Mouse (Mus musculus) lung, embryonic 15.5 days (tissue): ENCODE measurements around the gene Hnrnpa2b1. TPM values are rescaled to one million over a fixed set of nuclear protein-coding genes. Genes with fewer than 3 reads are reported as not detected.
A peak's percentile ranks its signal among the peaks of the same experiment; 100 is the strongest.
"Not testable (repeated sequence)": the region's sequence is repeated elsewhere in the genome, so short reads cannot be mapped to it uniquely, and the experiment has no call there.

Source experiments
- ATAC-seq: fragments of 200-750 bp; cut with Nextera tagmentation; 2 replicates; pipeline ENCODE4 v1.8.0; 2017; ENCODE audit warnings: moderate number of reproducible peaks, borderline replicate concordance; ENCODE audit not compliant: low FRiP score, low TSS enrichment; ENCODE audit errors: extremely low read depth
- H3K27ac ChIP-seq: fragments of 300-500 bp; sonication (generic); 2 replicates; pipeline ENCODE4 v1.5.1; 2015; ENCODE audit warnings: moderate library complexity, mild to moderate bottlenecking, inconsistent platforms
- H3K27me3 ChIP-seq: fragments of 300-500 bp; sonication (generic); 2 replicates; pipeline ENCODE4 v1.6.1; 2015; ENCODE audit warnings: inconsistent platforms
- H3K36me3 ChIP-seq: fragments of 300-500 bp; sonication (generic); 2 replicates; pipeline ENCODE4 v1.6.1; 2015; ENCODE audit warnings: inconsistent platforms
- H3K4me1 ChIP-seq: fragments of 300-500 bp; sonication (generic); 2 replicates; pipeline ENCODE4 v1.6.1; 2015; ENCODE audit warnings: inconsistent platforms
- H3K4me2 ChIP-seq: fragments of 300-500 bp; sonication (generic); 2 replicates; pipeline ENCODE4 v1.6.1; 2015; ENCODE audit warnings: inconsistent platforms, mild to moderate bottlenecking, moderate library complexity
- H3K4me3 ChIP-seq: fragments of 300-500 bp; sonication (generic); 2 replicates; pipeline ENCODE4 v1.5.1; 2015; ENCODE audit warnings: mild to moderate bottlenecking, inconsistent platforms
- H3K9ac ChIP-seq: fragments of 300-500 bp; sonication (generic); 2 replicates; pipeline ENCODE4 v1.6.1; 2015; ENCODE audit warnings: inconsistent platforms
- H3K9me3 ChIP-seq: fragments of 300-500 bp; sonication (generic); 2 replicates; pipeline ENCODE4 v1.6.1; 2016; ENCODE audit warnings: inconsistent platforms
- WGBS: fragments of 180-500 bp; shearing (Covaris S2); methylation state at CpG from one replicate; pipeline ENCODE4 v1.1.7; 2015; 5-methylcytosine and 5-hydroxymethylcytosine counted together
- polyA plus RNA-seq: library from polyadenylated mRNA; unstranded; fragments of >200 nt; fragmentation: Nextera tagmentation; extraction: Ambion mirVana; gene quantifications from 2 replicates; pipeline ENCODE4 v1.2.1, GENCODE M21; 2015

Gene Hnrnpa2b1
- polyA plus RNA-seq, 1 experiment from 2014 or later, result 2,008 TPM

DNA sequence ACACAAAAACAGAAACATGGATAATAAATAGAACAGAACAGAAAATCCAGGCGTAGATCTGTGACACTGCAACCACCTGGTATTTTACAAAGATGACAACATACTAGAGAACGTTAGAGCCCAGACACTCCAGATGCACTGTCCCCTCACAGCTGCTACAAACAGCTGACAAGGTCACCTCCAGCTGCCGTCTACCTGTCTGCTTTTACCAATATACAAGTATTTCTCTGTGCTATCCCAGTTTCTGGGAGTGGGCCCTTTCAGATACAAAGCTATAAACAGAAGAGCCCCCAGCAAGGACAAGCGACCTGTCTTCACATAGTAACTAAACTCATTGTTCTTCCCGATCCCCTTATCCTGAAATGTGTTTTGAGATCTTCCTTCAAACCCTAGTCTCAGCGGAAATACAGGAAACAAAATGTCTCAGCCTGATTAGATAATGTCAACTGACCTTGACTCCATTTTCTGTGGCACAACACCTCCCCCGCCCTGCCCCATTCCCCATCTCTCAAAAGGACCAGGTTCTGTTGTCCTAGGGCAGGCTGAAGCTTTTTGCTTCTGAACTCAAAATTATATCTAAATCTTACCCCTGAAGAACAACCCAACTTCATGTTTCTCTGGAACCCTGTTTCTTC, 16.5 kb upstream of the Hnrnpa2b1 start:
- H3K36me3 ChIP-seq, result peaks cover 20% of the 10 kb centered on the region
- H3K27me3 ChIP-seq, result no peaks in the 10 kb centered on the region
- ATAC-seq, result no peak
- H3K4me2 ChIP-seq, result no peak overlapping the region
- WGBS, result 38% methylated on average over 7 of the region's 7 CpGs
- H3K9ac ChIP-seq, result no peak overlapping the region
- H3K9me3 ChIP-seq, result no peaks in the 10 kb centered on the region; the same call in 1 of the 2 replicates
- H3K27ac ChIP-seq, result no peak overlapping the region
- H3K4me1 ChIP-seq, result no peaks in the 10 kb centered on the region
- H3K4me3 ChIP-seq, result no peak overlapping the region

DNA sequence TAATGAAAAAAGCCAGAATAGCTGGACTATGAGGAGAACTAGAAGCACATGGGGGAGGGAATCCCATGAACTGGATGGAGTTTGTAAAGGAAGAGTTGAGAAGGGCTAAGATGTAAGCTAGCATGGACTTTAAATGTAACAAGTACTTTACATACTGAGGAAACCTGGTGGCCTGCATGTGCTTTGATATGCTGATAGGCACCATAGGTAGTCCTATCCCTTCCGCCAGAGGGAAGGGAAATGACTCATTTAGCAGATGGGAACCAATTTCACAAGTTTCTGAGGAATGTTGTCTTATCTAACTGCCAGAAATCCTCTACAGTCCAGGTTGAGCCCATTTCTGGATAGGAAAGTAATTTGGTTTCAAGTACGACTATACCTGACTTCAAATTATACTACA, 16.0 kb upstream of the Hnrnpa2b1 start:
- Histone ChIP-seq H3K27ac (no peak overlapping the region), H3K27me3 (no peaks in the 10 kb centered on the region), H3K4me1 (no peaks in the 10 kb centered on the region), H3K4me2 (no peak overlapping the region), H3K36me3 (peaks cover 25% of the 10 kb centered on the region), H3K9me3 (no peaks in the 10 kb centered on the region; the same call in 1 of the 2 replicates), H3K4me3 (no peak overlapping the region), H3K9ac (no peak overlapping the region)
- ATAC-seq, result no peak
- 47% methylated on average over 2 of the region's 2 CpGs for WGBS

DNA sequence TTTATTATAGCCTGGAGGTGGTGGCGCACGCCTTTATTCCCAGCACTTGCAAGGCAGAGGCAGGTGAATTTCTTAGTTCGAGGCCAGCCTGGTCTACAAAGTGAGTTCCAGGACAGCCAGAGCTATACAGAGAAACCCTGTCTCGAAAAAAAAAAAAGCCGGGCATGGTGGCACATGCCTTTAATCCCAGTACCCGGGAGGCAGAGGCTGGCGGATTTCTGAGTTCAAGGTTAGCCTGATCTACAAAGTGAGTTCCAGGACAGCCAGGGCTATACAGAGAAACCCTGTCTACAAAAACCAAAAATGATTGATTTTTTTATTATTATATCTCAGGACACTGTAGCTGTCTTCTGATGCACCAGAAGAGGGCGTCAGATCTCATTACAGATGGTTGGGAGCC, 14.9 kb upstream of the Hnrnpa2b1 start:
- not testable (repeated sequence) for H3K4me3 ChIP-seq, ATAC-seq, H3K27me3 ChIP-seq, H3K9me3 ChIP-seq, H3K4me1 ChIP-seq, H3K27ac ChIP-seq, H3K9ac ChIP-seq, H3K4me2 ChIP-seq
- peaks cover 35% of the 10 kb centered on the region for H3K36me3 ChIP-seq
- WGBS, result 89% methylated on average over 8 of the region's 8 CpGs

DNA sequence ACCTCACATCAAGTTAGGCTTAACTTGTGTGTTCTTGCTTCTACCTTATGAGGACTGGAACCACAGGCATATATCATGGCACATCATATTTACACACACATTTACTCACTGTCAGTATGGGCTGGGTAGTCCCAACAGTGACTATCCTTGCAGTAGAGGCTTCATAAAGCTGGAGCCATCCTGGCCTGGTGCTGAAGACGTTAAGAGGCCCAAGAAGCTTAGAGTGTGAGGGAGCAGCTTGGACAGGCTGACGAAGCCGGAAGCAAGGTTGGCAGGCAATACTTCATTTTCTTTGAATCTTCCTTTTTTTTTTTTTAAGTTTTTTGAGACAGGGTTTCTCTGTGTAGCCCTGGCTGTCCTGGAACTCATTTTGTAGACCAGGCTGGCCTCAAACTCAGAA, 14.2 kb upstream of the Hnrnpa2b1 start:
- WGBS, result 92% methylated on average over 3 of the region's 3 CpGs

DNA sequence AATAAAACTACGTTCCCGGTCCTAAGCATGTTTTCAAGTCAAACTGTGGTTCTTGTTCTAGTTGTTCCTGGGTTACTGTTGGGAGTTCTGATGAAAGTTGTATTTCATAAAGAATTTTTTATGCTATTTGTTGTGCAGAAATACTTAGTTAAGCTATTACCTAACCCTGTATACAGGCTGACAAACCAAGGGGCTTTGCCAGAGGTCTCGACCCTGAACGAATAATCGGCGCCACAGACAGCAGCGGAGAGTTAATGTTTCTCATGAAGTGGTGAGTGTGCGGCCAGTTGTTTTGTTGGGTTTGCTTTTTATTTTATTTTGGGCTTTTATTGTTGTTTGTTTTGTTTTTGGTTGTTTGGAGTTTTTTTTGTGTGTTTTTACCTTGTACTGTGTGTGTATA, 11.9 kb upstream of the Hnrnpa2b1 start:
- no peak for ATAC-seq
- H3K27me3 ChIP-seq, result no peaks in the 10 kb centered on the region
- no peak overlapping the region for H3K4me3 ChIP-seq
- H3K9me3 ChIP-seq, result no peaks in the 10 kb centered on the region
- no peak overlapping the region for H3K4me2 ChIP-seq
- no peak overlapping the region for H3K27ac ChIP-seq
- 89% methylated on average over 8 of the region's 8 CpGs for WGBS
- peaks cover 56% of the 10 kb centered on the region for H3K36me3 ChIP-seq
- no peak overlapping the region for H3K9ac ChIP-seq
- no peaks in the 10 kb centered on the region for H3K4me1 ChIP-seq

More for the DNA sequence above, 14.2 kb upstream of the Hnrnpa2b1 start:
- H3K9me3 ChIP-seq, result no peaks in the 10 kb centered on the region; the same call in 1 of the 2 replicates
- H3K27ac ChIP-seq, result no peak overlapping the region
- no peak overlapping the region for H3K4me2 ChIP-seq
- no peaks in the 10 kb centered on the region for H3K4me1 ChIP-seq
- no peaks in the 10 kb centered on the region for H3K27me3 ChIP-seq
- H3K9ac ChIP-seq, result no peak overlapping the region
- no peak overlapping the region for H3K4me3 ChIP-seq
- H3K36me3 ChIP-seq, result peaks cover 42% of the 10 kb centered on the region
- ATAC-seq, result no peak

DNA sequence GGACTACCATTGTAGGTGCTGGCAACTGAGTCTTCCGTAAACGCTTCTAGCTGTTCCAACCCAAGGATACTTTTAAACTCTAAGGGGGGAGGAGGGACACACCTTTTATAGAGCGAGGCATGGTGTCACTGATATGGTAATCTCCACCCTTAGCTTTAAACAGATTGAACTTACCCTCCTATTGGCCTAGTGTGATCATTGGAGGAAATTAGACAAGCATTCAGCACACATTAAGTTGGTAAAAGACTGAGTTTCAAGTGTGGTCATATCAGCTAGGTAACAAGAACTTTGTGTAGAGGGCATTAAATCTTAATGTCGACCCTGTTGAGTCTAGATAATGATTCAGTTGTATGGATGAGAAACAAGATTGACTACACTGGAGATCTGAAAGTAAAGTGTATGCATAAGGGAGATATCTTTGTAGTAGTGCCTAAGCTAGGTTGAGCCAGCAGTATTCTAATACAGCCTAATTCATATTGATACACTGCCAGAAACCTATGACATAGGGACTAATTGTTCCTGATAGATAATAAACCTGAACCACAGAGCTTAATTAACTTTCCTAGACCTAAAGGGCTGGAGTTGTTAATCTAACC, 9.5 kb upstream of the Hnrnpa2b1 start:
- Histone ChIP-seq H3K27me3 (no peaks in the 10 kb centered on the region), H3K4me1 (no peaks in the 10 kb centered on the region), H3K4me2 (no peak overlapping the region), H3K9me3 (no peaks in the 10 kb centered on the region), H3K36me3 (peaks cover 72% of the 10 kb centered on the region), H3K4me3 (no peak overlapping the region), H3K9ac (no peak overlapping the region), H3K27ac (no peak overlapping the region)
- ATAC-seq, result no peak
- 90% methylated on average over 4 of the region's 4 CpGs for WGBS

DNA sequence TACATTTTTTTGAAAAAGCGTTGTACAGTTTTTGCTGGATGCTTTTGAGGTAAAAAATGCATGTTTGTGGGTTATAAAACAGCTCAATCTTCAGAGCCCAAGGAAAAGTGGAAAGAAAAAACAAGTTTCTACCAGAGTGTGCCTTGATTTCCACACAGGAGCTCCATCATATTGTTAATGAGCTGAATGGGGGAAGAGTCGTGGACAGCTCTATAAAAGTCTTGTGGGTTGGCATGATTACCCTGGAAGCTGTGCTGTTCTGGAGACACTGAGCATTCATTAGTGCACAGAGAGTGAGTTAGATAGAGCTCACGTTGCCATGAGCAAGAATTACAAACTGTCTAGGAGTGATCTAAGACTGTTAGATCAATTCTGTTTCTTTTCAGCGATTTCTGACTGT, 2.5 kb upstream of the Hnrnpa2b1 start:
- Histone ChIP-seq H3K27ac (no peak overlapping the region), H3K4me2 (peak overlapping the region; percentile 65), H3K9me3 (no peaks in the 10 kb centered on the region), H3K27me3 (no peaks in the 10 kb centered on the region), H3K4me3 (peak overlapping the region; percentile 76), H3K9ac (peak overlapping the region; percentile 43), H3K4me1 (peaks cover 17% of the 10 kb centered on the region), H3K36me3 (peaks cover 40% of the 10 kb centered on the region)
- 30% methylated on average over 4 of the region's 4 CpGs for WGBS
- no peak for ATAC-seq

DNA sequence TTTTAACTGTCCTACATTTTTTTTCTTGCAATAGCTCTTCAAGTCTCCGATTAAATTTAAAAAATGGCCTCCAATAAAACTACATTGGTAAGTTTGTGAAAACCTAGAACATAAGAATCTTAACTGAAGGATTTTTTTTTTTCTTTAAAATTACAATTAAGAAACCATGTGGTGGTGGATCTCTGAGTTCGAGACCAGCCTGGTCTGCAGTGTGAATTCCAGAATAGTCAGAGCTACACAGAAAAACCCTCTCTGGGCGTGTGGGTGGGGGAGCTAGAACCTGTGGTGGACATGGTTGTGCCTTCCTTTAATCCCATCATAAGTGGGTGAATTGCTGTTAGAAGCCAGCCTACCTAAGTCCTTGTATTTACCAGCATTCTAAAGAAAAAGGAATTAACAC, 2.1 kb upstream of the Hnrnpa2b1 start:
- Histone ChIP-seq H3K9me3 (no peaks in the 10 kb centered on the region), H3K4me3 (peak overlapping the region; percentile 76), H3K9ac (peak overlapping the region; percentile 43), H3K27ac (no peak overlapping the region), H3K36me3 (peaks cover 39% of the 10 kb centered on the region), H3K4me1 (peaks cover 20% of the 10 kb centered on the region), H3K4me2 (peak overlapping the region; percentile 65), H3K27me3 (no peaks in the 10 kb centered on the region)
- no peak for ATAC-seq
- 4% methylated on average over 3 of the region's 3 CpGs for WGBS

DNA sequence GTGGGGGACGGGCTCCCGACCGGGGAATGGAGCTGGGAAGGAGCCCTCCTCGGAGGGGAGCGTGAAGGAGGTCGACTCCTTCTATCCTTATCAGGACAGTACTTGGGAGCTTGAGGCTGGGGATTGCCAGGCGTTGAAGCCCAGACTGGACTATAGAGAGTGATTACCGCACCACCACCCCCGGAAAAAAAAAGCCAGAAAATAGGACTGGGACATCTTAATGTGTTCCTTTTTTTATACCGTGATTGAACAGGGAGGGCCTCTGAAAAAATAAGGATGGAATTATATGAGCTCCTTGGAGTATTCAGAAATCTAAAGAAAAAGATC, 1.4 kb upstream of the Hnrnpa2b1 start:
- Histone ChIP-seq H3K9me3 (no peaks in the 10 kb centered on the region), H3K4me1 (peaks cover 26% of the 10 kb centered on the region), H3K4me3 (peak overlapping the region; percentile 76), H3K9ac (peak overlapping the region; percentile 100), H3K36me3 (peaks cover 39% of the 10 kb centered on the region), H3K4me2 (peak overlapping the region; percentile 65), H3K27ac (peak overlapping the region; percentile 99), H3K27me3 (no peaks in the 10 kb centered on the region)
- ATAC-seq, result no peak
- under 1% methylated on average over 10 of the region's 10 CpGs for WGBS

DNA sequence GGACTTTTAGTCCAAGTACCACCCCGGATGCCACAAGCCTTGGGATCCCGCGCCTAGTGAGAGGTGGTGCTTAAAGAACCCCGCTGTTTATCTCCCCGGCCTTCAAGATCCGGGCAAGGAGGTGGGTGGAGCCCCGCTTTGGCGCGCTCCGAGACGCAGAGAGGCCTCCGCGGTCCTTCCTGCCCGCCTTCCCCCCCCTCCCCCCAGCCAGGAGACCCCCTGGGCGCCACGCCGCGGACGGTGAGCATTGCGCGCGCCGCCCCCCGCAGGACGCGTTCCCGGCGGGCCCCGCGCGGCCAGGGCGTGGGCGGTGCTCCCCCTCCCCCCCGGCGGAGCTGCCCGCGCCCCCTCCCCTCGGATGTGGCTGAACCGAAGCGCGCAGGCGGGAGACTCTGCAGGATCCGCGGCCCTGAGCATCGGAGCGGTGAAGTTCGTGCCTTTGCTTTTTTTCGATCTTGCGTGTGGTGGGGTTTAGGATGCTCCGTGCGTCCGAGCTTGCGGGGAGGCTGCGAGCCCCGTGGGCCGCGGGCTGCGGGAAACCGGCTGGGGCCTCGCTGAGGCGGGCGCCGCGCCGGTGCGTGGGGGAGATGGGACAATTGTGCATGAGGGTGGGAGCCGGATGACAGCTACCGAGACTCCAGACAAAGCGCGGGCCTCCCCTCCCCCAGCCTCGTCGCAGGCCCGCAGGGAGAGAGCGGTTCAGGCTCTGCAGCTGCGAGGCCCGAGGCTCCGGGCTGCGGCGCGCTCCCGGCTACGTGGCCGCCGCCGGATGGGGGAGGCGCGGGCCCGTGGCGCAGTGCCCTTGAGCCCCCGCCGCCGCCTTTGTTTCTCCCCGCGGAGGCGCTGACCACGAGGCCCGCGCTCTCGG, 851 bp upstream of the Hnrnpa2b1 start, which contains the start of gene Cbx3:
TSS of gene Cbx3 (plus strand) at position 50 of the 868 bp plus-strand sequence.
- Histone ChIP-seq H3K9me3 (no peaks in the 10 kb centered on the region), H3K27ac (peak within 1 kb of the TSS; percentile 99), H3K4me1 (peaks cover 32% of the 10 kb centered on the region), H3K9ac (peak within 1 kb of the TSS; percentile 100), H3K27me3 (no peaks in the 10 kb centered on the region), H3K4me3 (peak within 1 kb of the TSS; percentile 76), H3K36me3 (peaks cover 40% of the 10 kb centered on the region), H3K4me2 (peak within 1 kb of the TSS; percentile 65)
- WGBS, result under 1% methylated on average over 96 of the region's 99 CpGs
- ATAC-seq, result peak; percentile 88

DNA sequence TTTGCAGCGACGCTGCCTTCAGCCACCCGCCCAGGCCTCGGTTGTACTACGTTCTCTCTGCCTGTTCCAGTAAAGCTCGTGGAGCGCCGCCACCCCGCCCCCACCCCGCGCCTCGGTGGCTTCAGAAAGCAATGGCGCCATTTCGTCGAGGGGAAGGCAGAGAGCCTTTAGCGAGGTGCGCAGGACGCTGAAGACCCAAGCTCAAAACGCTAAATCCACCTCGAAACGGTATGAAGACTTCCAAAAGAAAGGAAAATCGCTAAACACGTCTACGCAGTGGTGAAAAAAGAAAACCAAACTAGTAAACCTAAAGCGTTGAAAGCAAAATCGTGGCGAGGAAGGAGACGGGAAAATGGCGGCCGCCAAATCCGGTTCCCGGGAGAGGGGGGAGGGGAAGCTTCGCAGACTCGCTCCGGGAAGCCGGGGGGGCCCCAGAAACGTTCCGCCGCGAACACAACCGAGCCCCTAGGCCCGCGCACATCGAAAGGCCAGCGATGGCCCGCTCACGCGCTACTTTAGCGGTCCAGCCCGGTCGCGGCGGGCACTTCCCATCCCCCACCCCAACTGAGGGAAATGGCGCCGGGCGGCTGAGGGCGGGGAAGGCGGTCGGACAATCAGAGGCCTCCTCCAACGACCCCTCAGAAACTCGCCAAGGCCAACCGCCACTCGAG, 668 bp downstream of the Hnrnpa2b1 start:
- ATAC-seq, result peak; percentile 36; the same call in 1 of the 2 replicates
- peaks cover 38% of the 10 kb centered on the region for H3K36me3 ChIP-seq
- WGBS, result under 1% methylated on average over 63 of the region's 63 CpGs

More for the DNA sequence above, 668 bp downstream of the Hnrnpa2b1 start:
- peak overlapping the region; percentile 97 for H3K9ac ChIP-seq
- peak overlapping the region; percentile 76 for H3K4me3 ChIP-seq
- peak overlapping the region; percentile 38 for H3K4me2 ChIP-seq
- H3K9me3 ChIP-seq, result no peaks in the 10 kb centered on the region
- no peaks in the 10 kb centered on the region for H3K27me3 ChIP-seq
- H3K27ac ChIP-seq, result peak overlapping the region; percentile 99
- peaks cover 34% of the 10 kb centered on the region for H3K4me1 ChIP-seq
